Mouse (Mus musculus) lung, postnatal 25 days (tissue): ENCODE data around the gene Pbx3.

Source experiments
- DNase-seq: peaks from one replicate; pipeline ENCODE4 v3.0.0; 2022; ENCODE audit warnings: low spot score

The Pbx3 gene

GRCm38 (mm10) chr2:34289726-34290125 is 83.2 kb downstream of the Pbx3 start:
- DNase-seq, result peak; percentile 28

- DNase-seq, result no peak
These were observed 88.7 kb downstream of the Pbx3 start for GRCm38 (mm10) chr2:34284239-34284638.

- no peak for DNase-seq
These were observed 91.9 kb downstream of the Pbx3 start for GRCm38 (mm10) chr2:34280996-34281395.

GRCm38 (mm10) chr2:34279726-34280125 is 93.2 kb downstream of the Pbx3 start:
- DNase-seq, result no peak

- DNase-seq, result no peak
These were observed 97.2 kb downstream of the Pbx3 start for GRCm38 (mm10) chr2:34275630-34276193.

GRCm38 (mm10) chr2:34262046-34262445 is 110.9 kb downstream of the Pbx3 start:
- DNase-seq, result no peak

GRCm38 (mm10) chr2:34260653-34261076 is 112.3 kb downstream of the Pbx3 start:
- DNase-seq, result no peak

- DNase-seq, result no peak
These were observed 114.7 kb downstream of the Pbx3 start for GRCm38 (mm10) chr2:34258256-34258655.

GRCm38 (mm10) chr2:34257611-34258010 is 115.3 kb downstream of the Pbx3 start:
- DNase-seq, result peak; percentile 13

- DNase-seq, result no peak
These were observed 116.9 kb downstream of the Pbx3 start for GRCm38 (mm10) chr2:34256000-34256553.

GRCm38 (mm10) chr2:34253627-34254026 is 119.3 kb downstream of the Pbx3 start:
- peak; percentile 17 for DNase-seq

- no peak for DNase-seq
These were observed 119.8 kb downstream of the Pbx3 start for GRCm38 (mm10) chr2:34253111-34253510.

GRCm38 (mm10) chr2:34252286-34252685 is 120.7 kb downstream of the Pbx3 start:
- no peak for DNase-seq

- DNase-seq, result no peak
These were observed 122.8 kb downstream of the Pbx3 start for GRCm38 (mm10) chr2:34249961-34250658.

GRCm38 (mm10) chr2:34249141-34249960 is 123.6 kb downstream of the Pbx3 start:
- peak; percentile 42 for DNase-seq

- peak; percentile 28 for DNase-seq
These were observed 132.1 kb downstream of the Pbx3 start for GRCm38 (mm10) chr2:34240885-34241284.

- no peak for DNase-seq
These were observed 133.6 kb downstream of the Pbx3 start for GRCm38 (mm10) chr2:34239315-34239858.

GRCm38 (mm10) chr2:34235467-34236075 is 137.4 kb downstream of the Pbx3 start:
- no peak for DNase-seq

GRCm38 (mm10) chr2:34234274-34234673 is 138.7 kb downstream of the Pbx3 start:
- no peak for DNase-seq

- no peak for DNase-seq
These were observed 139.7 kb downstream of the Pbx3 start for GRCm38 (mm10) chr2:34233271-34233670.

- DNase-seq, result no peak
These were observed 145.3 kb downstream of the Pbx3 start for GRCm38 (mm10) chr2:34227688-34228087.

- no peak for DNase-seq
These were observed 147.5 kb downstream of the Pbx3 start for GRCm38 (mm10) chr2:34225470-34225869.
